Mouse (Mus musculus) gastrocnemius, adult 8-10 months (tissue): ENCODE results near the gene Chaf1a. TPM values are rescaled to one million over a fixed set of nuclear protein-coding genes. Genes with fewer than 3 reads are reported as not detected.

Experiments used
- DNase-seq, 2 experiments: peaks; one replicate each; pipeline ENCODE4 v3.0.0; 2022; ENCODE audit warnings: low spot score in 2 of 2
- total RNA-seq, 4 experiments: library from RNA; stranded (reverse); gene quantifications; 2 replicates each; pipeline ENCODE4 v1.2.4; 2022

Gene Chaf1a
- total RNA-seq, 4 experiments from 2014 or later: 0.47 to 1.6 (median 0.75) TPM

DNA sequence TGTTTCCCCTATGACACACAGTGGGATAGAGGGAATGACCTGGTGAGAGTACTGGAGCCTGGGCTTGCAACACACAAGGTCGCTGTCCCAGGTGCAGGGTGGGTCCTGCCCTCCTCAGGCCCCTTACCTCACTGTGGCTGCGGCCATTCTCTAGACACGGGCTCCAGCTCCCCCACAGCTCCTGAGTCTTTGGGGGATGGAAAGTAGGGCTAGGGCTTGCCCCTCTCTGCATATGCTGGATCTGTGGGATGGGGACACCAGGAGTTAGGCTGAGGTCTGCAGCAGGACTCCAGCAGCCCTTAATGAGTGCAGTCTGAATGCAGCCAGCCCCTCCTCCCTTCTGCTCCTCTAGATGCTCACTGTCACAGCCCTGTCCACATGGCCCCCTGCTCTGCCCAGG, 72.5 kb downstream of the Chaf1a start:
- no peak for DNase-seq

DNA sequence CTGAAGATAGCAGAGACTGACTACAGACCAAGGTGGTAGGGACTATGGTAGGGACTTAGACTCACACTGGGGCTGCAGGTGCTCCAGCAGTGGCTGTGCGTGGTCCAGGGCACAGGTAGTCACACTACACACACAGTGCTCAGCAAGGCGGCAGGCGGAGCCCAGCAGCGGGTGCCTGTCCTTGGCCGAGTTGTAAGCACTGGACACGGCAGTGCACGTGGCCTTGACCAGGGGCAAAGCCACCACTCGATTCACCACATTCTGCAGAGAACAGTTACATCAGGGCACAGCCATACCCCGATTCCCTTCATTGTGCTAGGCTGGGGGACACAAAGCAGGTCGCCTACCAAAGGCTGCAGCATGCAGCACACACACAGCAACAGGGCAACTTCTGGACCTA, 76.0 kb downstream of the Chaf1a start:
- no peak for DNase-seq

DNA sequence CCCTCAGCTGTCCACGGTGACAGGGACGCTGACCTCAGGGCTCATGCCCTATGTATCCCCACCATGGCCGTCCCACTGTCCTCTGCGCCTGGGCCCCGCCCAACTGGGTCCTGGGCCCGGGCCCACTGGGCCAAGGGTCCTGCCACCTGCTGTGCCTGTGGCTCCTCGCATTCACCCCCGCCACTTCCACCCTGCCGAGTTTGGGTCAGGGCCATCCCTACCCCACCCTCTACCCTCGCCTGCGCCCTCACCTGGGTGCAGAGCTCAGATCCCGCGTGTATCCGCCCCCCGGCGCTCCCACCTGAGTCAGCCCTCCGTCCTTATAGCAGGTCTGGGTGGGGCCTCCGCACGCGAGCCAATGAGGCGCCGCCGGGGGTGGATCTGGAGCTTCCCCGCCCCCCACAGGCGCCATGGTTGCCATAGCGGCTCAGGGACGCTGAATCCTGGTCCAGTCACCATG, 77.0 kb downstream of the Chaf1a start, which contains the start of gene Plin5:
TSS of gene Plin5 (minus strand) at position 346 of the 460 bp plus-strand sequence.
- DNase-seq: peak in 1 of 2 experiments; percentile 65

DNA sequence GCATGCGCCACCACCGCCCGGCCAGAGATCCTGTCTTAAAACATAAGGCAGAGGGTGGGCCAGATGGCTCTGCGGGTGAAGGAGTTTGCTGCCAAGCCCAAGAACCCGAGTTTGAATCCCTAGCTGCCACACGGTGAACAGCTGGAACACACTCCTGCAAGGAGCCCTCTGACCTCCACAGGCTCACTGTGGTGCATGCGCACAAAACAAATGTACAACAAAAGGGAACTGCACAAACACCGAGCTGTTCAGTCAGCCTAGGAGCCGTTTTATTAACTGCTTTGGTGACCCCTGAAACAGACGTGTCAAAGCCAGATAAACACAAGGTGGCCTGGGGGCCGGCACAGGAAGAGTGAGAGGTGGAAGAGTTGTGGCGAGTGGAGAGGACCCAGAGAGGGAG, 79.2 kb downstream of the Chaf1a start:
- no peak for DNase-seq

DNA sequence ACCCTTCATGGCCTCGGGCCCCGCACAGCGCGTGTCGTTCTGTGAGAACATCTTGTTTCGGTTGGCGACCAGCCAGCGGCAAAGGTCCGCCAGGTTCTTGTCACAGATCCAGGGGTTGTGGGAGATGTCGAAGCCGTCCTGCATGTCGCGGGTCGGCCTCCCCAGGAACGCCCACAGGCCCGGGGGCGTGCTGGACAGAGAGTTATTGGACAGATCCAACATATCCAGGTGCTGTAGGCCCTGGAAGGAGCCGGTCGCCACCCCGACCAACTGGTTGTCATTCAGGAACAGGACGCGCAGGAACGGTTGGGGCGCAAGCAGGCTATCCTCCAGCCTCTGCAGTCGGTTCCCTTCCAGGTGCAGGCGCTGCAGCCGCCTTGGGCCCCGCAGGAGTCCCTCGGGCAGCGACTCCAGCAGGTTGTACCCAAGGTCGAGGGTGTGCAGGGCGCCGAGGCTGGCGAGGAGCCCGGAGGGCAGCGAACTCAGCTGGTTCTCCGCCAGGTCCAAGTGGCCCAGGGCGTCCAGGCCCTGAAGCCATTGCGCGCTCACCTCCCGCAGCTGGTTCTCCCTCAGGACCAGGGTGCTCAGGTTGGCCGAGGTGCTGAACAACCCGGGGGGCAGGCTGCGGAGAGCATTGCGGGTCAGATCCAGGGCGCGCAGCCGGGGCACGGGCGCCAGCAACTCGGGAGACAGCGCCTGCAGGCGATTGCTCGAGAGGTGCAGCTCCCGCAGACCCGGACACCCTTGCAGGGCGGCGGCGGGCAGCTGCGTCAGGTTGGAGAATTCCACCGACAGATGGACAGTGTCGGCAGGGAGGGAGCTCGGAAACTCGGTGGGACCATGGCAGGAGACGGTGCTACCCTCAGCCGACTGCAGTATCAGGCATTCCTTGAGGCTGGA, 80.0 kb downstream of the Chaf1a start:
- peak; percentile 75 to 77 for DNase-seq

DNA sequence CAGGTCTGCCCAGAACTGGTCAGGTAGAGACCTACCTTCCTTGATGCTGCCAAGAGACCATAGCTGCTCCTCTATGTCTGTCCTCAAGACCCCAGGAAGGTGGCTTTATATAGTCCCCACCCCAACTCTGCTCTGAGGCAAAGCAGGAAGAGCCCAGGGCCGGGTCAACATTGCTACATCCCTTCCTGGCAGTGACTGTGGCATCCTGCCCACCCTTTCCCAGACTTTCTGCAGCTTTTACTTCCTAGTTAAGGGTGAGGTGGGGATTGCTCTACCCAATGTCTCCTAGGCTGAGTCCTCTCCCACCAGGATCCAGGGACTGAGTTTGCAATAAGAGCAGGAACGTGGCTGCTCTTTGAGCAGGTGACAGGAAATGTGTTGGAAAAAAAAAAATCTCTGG, 81.6 kb downstream of the Chaf1a start, which contains the start of gene Lrg1:
TSS of gene Lrg1 (minus strand) at position 176 of the 400 bp plus-strand sequence.
- no peak for DNase-seq

Other genes starting within 250 kb of the Chaf1a start
- gene Zfp119a, start 161.5 kb upstream of the Chaf1a start, total RNA-seq: 1 to 10 TPM; 3.5 to 4.4 (median 4.1) TPM
- 1 to 10 TPM; 2.5 to 3.1 (median 2.9) TPM for gene Zfp959, start 148.3 kb upstream of the Chaf1a start, total RNA-seq
- 1 to 10 TPM; 3.9 to 4.3 (median 3.9) TPM for gene Zfp119b, start 90.9 kb upstream of the Chaf1a start, total RNA-seq
- gene Ebi3, start 87.8 kb upstream of the Chaf1a start, total RNA-seq: not detected
- 1 to 10 TPM; 7.0 to 9.1 (median 8.1) TPM for gene Yju2, start 81.3 kb upstream of the Chaf1a start, total RNA-seq
- gene Shd, start 70.0 kb upstream of the Chaf1a start, total RNA-seq: under 1 TPM in 2 of 4 experiments, not detected in 2; 0.31 TPM
- gene Fsd1, start 53.9 kb upstream of the Chaf1a start, total RNA-seq: not detected
- 1 to 10 TPM; 1.7 to 3.2 (median 2.6) TPM for gene Stap2, start 34.9 kb upstream of the Chaf1a start, total RNA-seq
- gene Mpnd, start 34.7 kb upstream of the Chaf1a start, total RNA-seq: 10 to 100 TPM; 41.3 to 55.2 (median 42.4) TPM
- 1 to 10 TPM; 5.5 to 8.9 (median 7.6) TPM for gene Sh3gl1, start 3.8 kb upstream of the Chaf1a start, total RNA-seq
- gene Ubxn6, start 34.6 kb downstream of the Chaf1a start, total RNA-seq: 10 to 100 TPM; 66.1 to 85.8 (median 74.4) TPM
- 10 to 100 TPM; 23.6 to 26.7 (median 26.0) TPM for gene Hdgfl2, start 39.2 kb downstream of the Chaf1a start, total RNA-seq
- gene Plin4, start 69.4 kb downstream of the Chaf1a start, total RNA-seq: 100 to 1,000 TPM; 133 to 313 (median 179) TPM
- 10 to 100 TPM; 16.5 to 31.3 (median 22.8) TPM for gene Plin5, start 77.2 kb downstream of the Chaf1a start, total RNA-seq
- 10 to 100 TPM; 10.7 to 24.5 (median 13.9) TPM for gene Lrg1, start 81.6 kb downstream of the Chaf1a start, total RNA-seq
- gene Sema6b, start 99.9 kb downstream of the Chaf1a start, total RNA-seq: 1 to 10 TPM; 1.4 to 2.7 (median 1.9) TPM
- gene Tnfaip8l1, start 122.0 kb downstream of the Chaf1a start, total RNA-seq: under 1 TPM; 0.12 to 0.54 (median 0.25) TPM
- gene Mydgf, start 143.5 kb downstream of the Chaf1a start, total RNA-seq: 10 to 100 TPM; 14.9 to 16.8 (median 15.3) TPM
- 10 to 100 TPM; 37.9 to 45.7 (median 43.0) TPM for gene Dpp9, start 178.5 kb downstream of the Chaf1a start, total RNA-seq
- 100 to 1,000 TPM; 180 to 201 (median 196) TPM for gene Fem1a, start 216.4 kb downstream of the Chaf1a start, total RNA-seq
- 1 to 10 TPM; 1.7 to 2.2 (median 2.0) TPM for gene Ticam1, start 236.3 kb downstream of the Chaf1a start, total RNA-seq